Mouse (Mus musculus) frontal cortex, adult (tissue): ENCODE results near the gene 4921517D22Rik.

Experiments
- ATAC-seq: cut with Nextera tagmentation; 2 replicates; pipeline ENCODE4 v1.9.2; 2017; ENCODE audit warnings: mild to moderate bottlenecking, moderate library complexity, mixed read lengths; ENCODE audit not compliant: low TSS enrichment

Gene 4921517D22Rik

GRCm38 (mm10) chr13:59660371-59660770, 33.5 kb downstream of the 4921517D22Rik start:
- no peak for ATAC-seq

GRCm38 (mm10) chr13:59657781-59658180, 36.1 kb downstream of the 4921517D22Rik start:
- ATAC-seq: no peak

- ATAC-seq: peak; percentile 71; the same call in 1 of the 2 replicates
Observed at GRCm38 (mm10) chr13:59656975-59657388, 36.9 kb downstream of the 4921517D22Rik start.

GRCm38 (mm10) chr13:59656316-59656832, 37.5 kb downstream of the 4921517D22Rik start:
- peak; percentile 25; the same call in 1 of the 2 replicates for ATAC-seq

GRCm38 (mm10) chr13:59655718-59656315, 38.1 kb downstream of the 4921517D22Rik start:
- ATAC-seq: no peak

- no peak for ATAC-seq
Observed at GRCm38 (mm10) chr13:59654465-59654864, 39.4 kb downstream of the 4921517D22Rik start.

- ATAC-seq: no peak
Observed at GRCm38 (mm10) chr13:59653136-59653535, 40.8 kb downstream of the 4921517D22Rik start.

- no peak for ATAC-seq
Observed at GRCm38 (mm10) chr13:59652651-59653050, 41.3 kb downstream of the 4921517D22Rik start.

- no peak for ATAC-seq
Observed at GRCm38 (mm10) chr13:59649781-59650180, 44.1 kb downstream of the 4921517D22Rik start.

GRCm38 (mm10) chr13:59648598-59648997, 45.3 kb downstream of the 4921517D22Rik start:
- ATAC-seq: no peak

- no peak for ATAC-seq
Observed at GRCm38 (mm10) chr13:59647484-59647883, 46.4 kb downstream of the 4921517D22Rik start.

- ATAC-seq: peak; percentile 55; the same call in 1 of the 2 replicates
Observed at GRCm38 (mm10) chr13:59646674-59647244, 47.1 kb downstream of the 4921517D22Rik start.

GRCm38 (mm10) chr13:59645491-59645890, 48.4 kb downstream of the 4921517D22Rik start:
- no peak for ATAC-seq

- ATAC-seq: no peak
Observed at GRCm38 (mm10) chr13:59642818-59643217, 51.1 kb downstream of the 4921517D22Rik start.

- ATAC-seq: no peak
Observed at GRCm38 (mm10) chr13:59640178-59640440, 53.8 kb downstream of the 4921517D22Rik start.

- peak; percentile 28; the same call in 1 of the 2 replicates for ATAC-seq
Observed at GRCm38 (mm10) chr13:59639368-59640177, 54.3 kb downstream of the 4921517D22Rik start.

GRCm38 (mm10) chr13:59637800-59638199, 56.1 kb downstream of the 4921517D22Rik start:
- ATAC-seq: peak; percentile 55; the same call in 1 of the 2 replicates
